Mouse (Mus musculus) right cerebral cortex, postnatal 4 days (tissue): ENCODE measurements around the gene Coro2b.

ENCODE experiments used
- DNase-seq: peaks from one replicate; pipeline ENCODE4 v3.0.0-alpha.2; 2022

Coro2b gene

DNA sequence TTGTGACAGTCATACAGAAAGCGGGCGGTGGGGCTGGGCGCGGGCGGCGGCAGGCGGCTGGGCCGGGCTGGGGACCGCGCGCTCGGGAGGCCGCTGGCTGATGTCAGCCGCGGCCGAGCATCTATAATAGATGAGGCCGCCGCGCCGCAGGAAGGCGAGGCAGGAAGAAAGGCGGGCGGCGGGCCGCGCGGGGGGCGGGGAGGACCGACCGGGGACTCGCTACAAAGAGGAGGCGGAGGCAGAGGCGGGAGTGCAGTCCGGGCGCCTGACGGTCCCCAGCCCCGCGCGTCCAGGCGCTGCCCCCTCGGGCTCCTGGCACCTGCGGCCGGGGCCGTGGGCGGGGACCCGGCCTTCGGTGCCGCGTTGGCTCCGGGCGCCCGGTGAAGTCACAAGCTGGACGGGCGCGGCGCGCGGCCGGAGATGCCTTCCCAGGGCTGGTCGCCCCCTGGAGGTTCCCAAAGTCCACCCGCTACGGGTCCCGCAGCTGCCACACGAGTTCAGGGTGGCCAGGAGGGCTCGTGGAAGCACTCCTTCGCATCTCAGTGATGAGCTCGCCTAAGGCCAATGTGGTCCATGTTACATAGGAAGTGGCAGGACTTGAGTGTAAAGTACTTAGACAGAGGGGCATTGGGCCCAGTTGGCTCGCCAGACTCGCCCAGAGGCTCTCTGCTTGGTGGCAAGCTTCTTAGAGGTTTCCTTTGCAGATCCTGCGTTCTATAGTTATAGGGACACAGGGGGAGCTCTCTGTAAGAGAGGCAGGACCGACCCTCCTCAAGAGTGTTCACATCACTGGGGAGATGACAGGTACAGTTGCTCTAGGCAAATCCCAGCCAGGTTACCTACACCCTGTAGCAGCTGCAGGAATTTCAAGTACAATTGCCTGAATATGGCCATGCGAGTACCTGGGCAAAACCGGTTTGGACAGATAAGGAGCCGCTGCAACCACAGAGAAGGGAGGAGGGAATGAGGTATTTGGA is at the start of gene Coro2b:
Gene Coro2b, minus strand, starts transcription at position 390 of the 977 bp plus-strand sequence.
- DNase-seq: peak; percentile 77

DNA sequence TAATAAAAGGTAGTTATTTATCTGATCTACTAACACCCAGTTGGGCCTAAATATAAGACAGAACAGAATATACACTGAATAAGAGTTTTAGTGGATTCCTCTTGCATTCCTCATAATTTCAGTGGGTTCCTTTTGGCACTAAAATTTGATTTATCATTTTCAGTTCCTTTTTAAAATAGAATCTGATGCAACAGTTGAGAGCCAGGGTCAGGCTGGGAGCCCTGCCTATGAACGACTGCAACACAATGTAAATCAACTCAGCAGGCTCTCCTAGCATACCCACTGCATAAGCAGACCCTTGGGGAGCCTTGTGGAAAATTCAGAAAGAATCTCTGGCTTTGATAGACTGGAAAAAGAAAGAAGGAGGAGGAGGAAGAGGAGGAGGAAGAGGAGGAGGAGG is 40.7 kb upstream of the Coro2b start:
- no peak for DNase-seq

DNA sequence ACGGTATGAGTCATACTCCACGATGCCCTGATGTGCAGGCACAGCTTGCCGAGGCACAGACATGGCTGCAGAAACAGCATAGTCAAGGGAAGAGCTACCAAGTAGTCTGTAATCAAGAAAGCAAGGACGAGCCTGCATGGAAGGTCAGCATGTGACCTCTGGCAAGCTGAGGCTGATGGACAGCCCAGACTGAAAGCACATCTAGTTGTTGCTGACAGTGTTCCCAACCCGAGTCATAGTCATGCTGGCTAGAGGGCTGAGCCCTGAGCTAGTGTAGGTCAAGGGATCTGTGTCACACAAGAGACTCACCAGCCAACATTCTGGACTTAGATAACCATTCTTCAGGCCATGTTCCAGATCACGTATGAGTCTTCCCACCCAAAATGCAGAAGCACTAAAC is 32.3 kb upstream of the Coro2b start:
- DNase-seq: no peak

DNA sequence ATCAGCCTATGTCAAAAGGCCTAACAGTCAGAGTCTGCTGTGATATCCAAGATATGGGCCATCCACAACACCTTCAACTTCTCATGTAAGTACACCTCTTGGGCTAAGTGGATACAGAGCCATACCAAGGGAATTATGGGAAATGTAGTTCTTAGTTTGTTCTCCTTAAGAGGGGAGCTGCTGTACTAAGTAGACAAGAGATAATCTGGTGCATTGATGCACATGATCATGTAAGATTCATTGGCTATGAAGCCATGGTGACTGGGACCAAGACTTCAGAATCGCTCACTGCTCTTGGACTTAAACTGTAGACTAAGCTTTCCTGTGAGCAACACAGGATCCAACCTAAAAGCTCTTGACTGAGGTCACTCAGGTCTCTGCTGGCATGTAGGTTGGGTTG is 31.0 kb upstream of the Coro2b start:
- no peak for DNase-seq

DNA sequence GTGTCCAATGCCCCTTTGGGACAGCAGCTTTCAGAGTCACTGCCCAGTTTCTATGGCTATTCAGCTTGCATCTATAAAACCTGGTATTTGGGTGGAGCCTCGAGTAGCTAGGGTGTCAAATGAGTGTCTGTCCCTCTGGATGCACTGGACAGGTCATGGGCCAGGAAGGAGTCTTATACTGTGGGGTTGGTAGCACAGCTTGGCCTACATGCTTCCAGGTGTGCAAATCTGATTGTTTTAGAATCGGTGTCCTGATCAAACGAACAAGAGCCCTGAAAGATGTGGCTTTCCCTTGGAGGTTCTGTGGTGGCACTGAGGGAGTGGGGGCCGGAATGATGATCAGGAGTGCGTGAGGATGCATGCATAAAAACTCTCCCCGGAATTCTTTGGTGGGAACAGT is 25.4 kb upstream of the Coro2b start:
- no peak for DNase-seq

DNA sequence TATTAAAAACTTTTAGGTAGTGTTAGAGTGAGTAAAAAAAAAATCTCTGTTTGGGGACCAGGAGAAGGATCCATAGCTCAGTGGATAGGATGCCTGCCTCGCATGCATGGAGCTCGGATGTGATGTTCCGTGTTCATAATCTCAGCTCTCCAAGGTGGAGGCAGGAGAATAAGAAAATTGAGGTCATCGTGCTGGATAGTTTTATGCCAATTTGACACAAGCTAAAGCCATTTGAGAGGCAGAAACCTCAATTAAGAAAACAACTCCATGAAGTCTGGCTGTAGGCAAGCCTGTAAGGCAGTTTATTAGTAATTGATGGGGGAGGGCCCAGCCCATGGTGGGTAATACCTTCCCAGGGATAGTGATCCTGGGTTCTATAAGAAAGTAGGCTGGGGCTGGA is 23.6 kb upstream of the Coro2b start:
- no peak for DNase-seq

DNA sequence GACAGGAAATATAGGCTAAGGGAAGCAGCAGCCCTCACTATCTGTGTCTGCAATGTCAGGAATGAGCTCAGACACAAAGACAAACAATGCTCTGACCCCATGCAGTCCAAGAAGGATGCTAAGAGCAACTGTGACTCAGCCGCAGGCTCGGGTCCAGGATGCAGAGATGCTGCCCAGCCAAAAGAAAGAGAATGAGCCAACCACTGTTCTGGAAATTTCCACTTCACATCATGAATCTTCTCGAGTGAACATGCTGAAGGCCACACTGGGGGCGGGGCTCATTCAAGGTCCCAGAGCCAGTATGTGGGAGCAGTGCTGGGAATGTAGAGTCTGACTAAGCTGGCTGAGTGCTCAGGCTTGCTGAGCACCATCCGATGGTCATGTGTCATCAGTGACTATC is 23.2 kb upstream of the Coro2b start:
- no peak for DNase-seq

DNA sequence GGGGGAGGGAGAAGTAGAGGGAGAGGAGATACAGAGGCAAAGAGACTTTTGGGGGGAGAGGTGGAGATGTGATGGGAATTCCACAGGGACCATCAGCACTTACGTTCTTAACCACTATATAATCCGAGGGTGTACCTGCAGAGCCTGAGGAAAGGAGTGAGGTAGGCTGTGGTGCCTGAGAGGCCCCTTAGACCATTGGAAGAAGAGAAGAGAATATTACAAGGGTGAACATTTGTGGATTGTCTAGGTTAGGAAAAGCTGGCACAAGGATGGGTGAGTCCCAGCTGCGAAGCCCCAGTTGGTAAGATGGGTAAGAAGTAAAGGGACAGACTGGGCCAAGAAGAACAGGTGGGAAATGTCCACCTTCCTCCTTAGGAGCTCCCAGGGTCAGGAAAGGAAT is 22.6 kb upstream of the Coro2b start:
- DNase-seq: no peak

DNA sequence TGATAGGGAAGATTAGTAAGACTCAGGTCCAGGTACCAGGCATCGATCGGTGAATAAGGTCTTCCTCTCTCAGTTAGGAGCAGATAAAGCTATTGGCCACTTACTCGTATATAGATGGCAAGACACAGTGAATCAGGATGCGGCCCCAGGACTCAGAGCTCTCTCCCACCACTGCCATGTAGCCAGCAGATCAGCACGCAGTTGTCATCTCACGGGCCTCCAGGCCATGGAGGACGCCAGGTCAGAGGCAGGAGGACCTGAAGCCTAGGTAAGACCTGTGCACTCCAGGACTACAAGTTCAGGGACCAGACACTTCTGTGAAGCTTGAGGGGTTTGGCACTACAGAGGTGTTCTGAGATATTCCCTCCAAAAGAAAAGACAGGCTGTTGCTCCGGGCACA is 21.2 kb upstream of the Coro2b start:
- DNase-seq: no peak

DNA sequence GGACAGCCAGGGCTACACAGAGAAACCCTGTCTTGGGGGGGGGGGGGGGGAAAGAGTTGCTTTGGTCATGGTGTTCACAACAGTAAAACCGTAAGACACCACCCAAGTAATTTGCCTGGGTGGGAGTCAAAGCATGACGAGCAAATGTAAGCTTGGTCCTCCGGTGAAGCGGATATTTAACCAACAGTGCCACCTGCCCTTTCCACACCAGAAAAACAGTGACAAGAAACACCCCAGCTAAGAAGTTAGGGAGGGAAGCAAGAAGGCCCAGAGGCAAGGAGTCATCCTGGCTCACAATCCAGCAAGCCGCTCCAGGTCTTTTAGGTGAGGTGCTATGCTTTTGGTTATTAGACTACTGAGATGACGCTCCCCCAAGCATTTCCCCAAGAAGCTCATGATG is 19.9 kb upstream of the Coro2b start:
- DNase-seq: no peak

DNA sequence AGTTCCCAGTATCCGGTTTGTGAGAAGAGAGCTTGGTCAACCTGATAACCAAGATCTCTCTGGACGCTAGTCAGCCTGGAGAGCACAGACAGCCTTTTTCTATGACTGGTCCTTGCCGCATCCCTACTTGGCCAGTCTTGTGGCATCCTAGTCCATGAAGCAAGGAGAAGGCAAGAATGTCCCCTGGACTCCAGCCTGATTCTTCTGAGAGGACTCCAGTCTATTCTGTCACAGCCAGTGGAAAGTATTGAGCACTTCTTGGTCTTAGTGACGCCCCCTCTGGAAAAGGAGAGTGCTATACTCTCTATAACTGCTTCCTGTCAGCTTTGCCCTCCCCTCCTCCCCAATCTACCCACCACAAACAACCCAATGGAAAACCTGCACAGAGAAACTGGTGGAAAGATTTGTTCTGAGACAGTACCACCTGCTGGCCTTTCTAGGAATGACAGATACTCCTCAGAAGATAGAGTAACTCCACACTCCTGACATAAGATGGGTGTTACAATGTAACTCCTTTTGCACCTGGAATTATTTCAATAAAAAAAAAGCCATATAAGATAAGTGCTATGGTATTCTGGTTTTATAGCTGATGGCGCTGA is 18.5 kb upstream of the Coro2b start:
- DNase-seq: peak; percentile 66

DNA sequence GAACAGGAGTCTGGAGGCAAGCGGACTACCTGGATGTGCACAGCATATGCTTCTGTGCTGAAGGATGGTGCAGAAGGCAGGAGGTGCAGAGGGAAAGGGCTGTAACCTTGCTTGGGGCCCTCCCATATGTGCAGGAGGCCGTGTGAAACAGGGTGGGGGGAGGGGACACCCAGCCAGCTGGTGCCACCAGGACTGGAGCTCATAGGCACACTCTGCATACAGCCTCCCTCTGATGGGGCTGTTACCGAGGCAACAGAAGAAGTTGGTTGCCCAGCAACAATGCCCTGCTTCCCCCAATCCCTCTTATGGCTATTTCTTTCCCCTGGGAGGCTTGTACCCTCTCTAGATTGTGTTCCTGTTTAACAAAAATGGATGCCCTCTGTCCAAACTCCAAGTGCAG is 17.8 kb upstream of the Coro2b start:
- peak; percentile 59 for DNase-seq

DNA sequence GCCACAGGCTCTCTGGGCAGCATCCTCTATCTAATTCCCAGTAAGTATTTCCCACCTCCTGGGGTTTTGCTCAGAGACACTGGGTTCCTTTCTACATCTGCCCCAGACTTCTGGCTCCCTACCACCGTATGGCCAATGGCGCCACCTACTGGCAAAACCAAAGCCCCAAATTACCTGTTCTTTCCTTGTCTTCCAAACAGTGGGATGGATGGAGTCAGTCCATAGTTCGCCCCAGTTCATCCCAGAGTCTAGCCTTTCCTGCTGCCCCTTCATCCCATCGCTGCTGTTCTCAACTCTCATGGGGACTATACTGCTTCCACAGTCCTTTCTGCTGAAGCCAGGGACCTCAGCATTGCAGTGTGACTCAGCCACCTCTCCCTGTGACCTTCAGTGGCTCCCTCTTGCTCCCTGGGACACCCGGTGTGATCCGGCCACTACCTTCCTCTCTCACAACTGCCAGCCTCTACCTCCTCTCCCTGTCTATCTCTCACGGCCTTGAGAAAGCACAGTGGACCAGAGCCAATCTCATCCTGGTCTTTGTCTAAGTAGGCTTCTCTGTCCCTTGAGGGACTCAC is 16.6 kb upstream of the Coro2b start:
- peak; percentile 79 for DNase-seq

DNA sequence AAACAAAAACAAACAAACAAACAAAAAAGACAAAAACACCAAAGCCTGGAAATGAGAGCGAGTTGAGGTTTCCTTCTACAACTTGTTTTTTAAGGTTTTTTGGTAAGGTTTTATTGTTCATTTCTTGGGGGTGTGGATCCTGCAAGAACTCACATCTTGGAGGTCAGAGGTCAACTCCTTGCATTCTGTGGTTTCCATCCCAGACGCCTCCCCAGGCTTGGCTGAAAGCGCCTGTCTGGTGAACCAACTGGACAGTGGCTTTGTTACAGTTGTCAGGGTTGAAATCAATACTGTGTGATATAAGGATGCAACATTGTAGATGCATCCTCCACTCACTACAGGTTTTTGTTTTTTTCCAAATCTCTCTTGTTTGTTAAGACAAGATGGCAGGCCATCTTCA is 14.7 kb upstream of the Coro2b start:
- no peak for DNase-seq

DNA sequence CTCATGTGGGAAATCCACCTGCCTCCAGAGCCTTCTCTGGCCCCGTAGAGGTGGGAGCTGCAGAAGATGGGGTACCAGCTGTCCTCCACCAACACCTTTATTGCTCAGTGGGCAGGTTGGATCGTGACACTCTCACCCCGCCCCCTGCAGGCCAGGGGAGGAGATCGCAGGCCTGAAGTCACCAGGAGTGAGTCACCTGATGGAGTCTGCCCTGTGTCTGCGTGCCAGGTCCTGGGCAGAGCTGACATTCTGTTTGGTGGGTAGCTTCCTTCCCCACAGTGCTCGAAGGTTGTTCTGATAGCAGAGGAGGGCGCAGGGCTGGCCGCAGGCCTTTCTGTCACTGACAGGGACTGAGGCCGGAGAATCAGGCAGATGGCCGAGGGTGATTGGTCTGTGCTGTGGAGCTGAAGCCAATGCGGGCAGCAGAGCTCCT is 13.8 kb upstream of the Coro2b start:
- DNase-seq: no peak

DNA sequence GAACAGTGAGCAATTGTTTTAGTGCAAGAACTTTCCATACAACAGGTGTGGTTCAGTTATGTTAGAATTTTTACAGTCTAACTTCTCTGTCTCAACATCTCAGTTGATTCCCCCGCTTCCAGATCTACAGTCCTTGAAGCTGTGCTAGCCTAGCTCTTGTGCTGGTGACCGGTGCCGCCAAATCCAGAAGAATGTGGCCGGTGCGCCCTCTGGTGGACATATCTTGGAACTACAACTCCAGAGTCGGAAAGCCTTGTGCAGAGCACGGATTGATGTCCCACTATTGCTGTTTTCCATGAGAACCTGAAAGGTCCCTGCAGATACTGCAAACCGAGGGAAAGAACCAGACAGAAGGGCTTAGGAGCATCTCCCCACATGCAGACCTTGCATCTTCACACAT is 13.0 kb upstream of the Coro2b start:
- DNase-seq: peak; percentile 94

DNA sequence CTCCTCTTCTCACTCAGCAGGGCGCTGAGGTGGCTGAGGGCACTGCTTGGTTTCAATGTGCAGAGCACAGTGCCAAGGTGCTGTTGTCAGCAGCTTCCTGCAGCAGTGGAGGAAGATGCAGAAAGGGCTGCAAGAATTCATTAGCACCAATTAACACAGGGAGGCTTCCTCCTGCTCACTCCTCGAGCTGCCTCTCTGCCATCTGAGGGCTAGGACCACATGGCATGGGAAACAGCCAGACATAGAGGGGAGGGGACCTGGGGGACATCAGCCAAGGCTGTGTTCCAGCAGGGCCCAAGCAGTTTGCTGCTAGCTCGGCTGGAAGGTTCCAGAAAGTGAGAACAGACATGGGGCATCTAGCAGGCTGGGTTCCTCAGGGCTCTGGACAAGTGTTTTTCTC is 10.6 kb upstream of the Coro2b start:
- DNase-seq: no peak

DNA sequence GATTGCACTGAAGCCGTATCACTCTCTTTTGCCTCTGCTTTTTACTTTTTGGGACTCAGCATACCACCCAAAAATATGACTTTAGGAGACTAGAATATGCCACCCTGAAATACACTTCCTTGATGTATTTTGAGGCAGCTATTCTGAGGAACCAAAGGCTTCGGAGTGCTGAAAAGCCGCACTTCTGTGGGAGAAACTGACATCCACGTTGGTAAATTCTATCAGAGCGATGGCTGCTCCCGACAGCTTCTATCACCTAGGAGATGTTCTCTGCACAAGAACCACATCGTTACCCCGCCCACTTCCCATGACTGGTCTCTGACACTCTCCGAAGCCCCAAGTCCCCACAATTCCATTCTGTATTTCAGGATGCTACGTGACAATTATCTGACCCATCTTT is 8.0 kb upstream of the Coro2b start:
- no peak for DNase-seq

DNA sequence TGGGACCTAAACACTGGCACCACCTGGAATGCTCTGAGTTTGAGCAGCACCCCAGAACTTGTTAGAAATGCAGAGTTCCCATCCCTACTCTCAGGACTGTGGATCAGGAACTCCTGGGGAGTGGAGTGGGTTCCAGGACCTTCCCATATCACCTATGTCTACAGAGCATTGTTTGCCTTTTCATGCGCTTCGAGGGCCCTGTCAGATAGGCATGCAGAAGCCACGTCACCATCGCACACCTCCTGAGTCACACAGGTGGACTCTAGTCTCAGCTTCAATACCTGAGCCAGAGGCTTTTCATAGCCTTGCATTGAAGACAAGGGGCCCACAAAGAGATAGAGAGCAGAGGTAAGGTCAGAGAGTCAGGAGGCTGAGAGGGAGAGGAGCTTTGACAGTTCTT is 7.0 kb upstream of the Coro2b start:
- no peak for DNase-seq

DNA sequence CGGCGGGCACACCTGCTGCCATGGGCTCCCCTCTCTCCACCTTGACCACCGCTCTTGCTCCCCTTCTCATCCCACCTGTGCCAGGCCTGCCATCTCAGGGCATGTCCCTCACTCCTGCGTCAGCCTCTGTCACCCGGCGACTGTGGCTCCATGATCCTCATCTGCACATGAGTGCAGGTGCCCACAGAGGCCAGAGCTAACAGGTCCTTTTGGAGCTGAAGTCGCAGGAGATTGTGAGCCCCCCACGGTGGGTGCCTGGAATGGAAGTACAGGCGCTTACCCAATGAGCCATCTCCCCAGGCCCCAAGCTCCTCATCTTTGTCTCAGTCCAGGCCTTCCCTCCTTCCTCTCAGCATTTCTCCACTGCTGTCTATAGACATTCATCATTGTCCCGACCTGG is 4.8 kb upstream of the Coro2b start:
- no peak for DNase-seq

DNA sequence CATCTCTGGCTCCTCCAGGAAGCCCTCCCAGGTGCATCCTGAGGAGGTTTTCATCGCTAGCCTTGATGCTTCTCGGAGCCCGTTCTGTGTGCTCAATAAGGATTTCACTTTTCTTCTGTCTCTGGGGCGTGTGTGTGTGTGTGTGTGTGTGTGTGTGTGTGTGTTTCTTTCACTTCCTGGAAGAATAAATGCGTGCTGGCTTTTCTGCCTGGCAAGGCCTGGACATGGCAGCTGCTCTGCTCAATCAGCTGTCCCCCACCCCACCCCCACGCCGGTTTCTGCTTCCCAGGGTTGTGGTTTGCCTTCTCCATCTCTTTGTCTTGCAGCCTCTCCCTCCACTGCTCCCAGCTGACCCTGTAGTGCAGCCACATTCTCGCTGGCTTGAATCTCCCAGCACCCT is 4.3 kb upstream of the Coro2b start:
- DNase-seq: peak; percentile 81

DNA sequence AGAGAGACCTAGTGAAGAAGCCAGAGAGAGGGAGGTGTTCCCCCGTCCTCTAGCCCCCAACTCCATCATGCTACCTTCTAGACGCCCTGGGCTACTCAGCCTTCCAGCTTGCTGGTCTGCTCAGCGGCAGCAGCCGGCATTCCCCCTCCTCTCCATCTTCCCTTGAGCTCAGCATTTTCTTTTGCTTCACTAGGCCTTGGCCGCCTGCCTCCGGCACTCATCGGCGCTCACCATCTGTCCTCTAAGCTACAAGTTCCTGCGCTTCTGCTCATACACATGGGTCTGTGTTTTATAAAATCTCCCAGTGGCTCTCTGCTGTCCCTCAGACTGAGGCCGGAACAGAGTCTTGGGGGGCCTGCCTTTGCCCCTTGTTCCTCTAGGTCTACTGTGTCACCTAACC is 3.9 kb upstream of the Coro2b start:
- DNase-seq: peak; percentile 82

DNA sequence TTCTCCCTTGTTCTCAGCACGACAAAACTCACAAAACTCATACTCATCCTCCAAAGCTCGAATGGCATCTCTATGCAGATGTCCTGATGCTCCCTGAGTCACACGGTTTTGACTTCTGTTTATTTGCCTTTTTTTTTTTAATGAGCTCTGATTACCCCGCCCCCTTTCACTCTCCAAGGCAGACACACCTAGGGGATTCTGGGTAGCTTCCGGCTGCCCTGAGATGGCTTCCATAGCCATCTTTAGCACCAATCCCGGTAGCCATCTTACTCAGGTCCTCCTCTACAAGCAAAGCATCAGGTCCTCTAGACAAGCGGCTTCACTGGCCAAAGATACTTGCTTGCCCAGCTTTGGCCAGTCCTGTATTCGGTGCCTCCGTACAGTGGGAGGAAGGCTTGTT is 3.3 kb upstream of the Coro2b start:
- DNase-seq: no peak

DNA sequence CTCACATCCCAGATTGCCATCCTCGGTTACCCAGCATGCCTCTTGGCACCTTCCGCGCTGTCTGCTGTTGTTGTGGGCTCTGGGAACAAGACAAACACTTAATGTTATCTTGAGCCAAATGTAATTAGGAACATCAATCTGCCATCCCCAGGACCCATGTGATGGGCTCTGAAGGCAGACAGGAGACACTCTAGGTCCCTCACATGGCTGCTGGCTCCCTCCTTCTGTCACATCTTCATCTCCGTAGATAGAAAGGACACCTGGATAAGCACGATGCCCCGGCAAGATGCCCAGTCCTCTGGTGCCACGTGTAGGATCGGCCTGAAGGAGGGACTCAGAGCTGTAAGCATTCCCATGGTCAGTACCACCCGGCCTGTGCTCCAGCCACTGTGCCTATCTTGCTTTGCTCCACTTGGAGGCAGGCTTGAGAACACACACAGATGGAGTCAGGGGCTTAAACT is 2.4 kb upstream of the Coro2b start:
- DNase-seq: no peak
